Mouse (Mus musculus) embryonic facial prominence, embryonic 15.5 days (tissue): Measurements from ENCODE around the gene Inafm2. TPM values are rescaled to one million over a fixed set of nuclear protein-coding genes. Genes with fewer than 3 reads are reported as not detected.
A peak's percentile ranks its signal among the peaks of the same experiment; 100 is the strongest.

ENCODE experiments used
- ATAC-seq: fragments of 200-750 bp; cut with Nextera tagmentation; 2 replicates; pipeline ENCODE4 v1.8.0; 2017; ENCODE audit warnings: low read depth, moderate TSS enrichment; ENCODE audit not compliant: insufficient number of reproducible peaks, low FRiP score, low TSS enrichment
- H3K27ac ChIP-seq: fragments of 300-500 bp; sonication (generic); replicated peaks from 2 replicates; pipeline ENCODE4 v1.5.1; 2015; ENCODE audit warnings: mild to moderate bottlenecking, inconsistent platforms
- H3K27me3 ChIP-seq: fragments of 300-500 bp; sonication (generic); 2 replicates; pipeline ENCODE4 v1.6.1; 2015; ENCODE audit warnings: inconsistent platforms
- H3K36me3 ChIP-seq: fragments of 300-500 bp; sonication (generic); 2 replicates; pipeline ENCODE4 v1.6.1; 2015; ENCODE audit warnings: mild to moderate bottlenecking, inconsistent platforms
- H3K4me1 ChIP-seq: fragments of 300-500 bp; sonication (generic); 2 replicates; pipeline ENCODE4 v1.6.1; 2015; ENCODE audit warnings: inconsistent platforms
- H3K4me2 ChIP-seq: fragments of 300-500 bp; sonication (generic); replicated peaks from 2 replicates; pipeline ENCODE4 v1.6.1; 2015; ENCODE audit warnings: mild to moderate bottlenecking, inconsistent platforms
- H3K4me3 ChIP-seq: fragments of 300-500 bp; sonication (generic); replicated peaks from 2 replicates; pipeline ENCODE4 v1.5.1; 2015; ENCODE audit warnings: mild to moderate bottlenecking, inconsistent platforms
- H3K9ac ChIP-seq: fragments of 300-500 bp; sonication (generic); 2 replicates; pipeline ENCODE4 v1.6.1; 2015; ENCODE audit warnings: inconsistent platforms
- H3K9me3 ChIP-seq: fragments of 300-500 bp; sonication (generic); replicated peaks from 2 replicates; pipeline ENCODE4 v1.6.1; 2016; ENCODE audit warnings: inconsistent platforms
- WGBS: fragments of 180-500 bp; shearing (Covaris S2); methylation state at CpG from one replicate; pipeline ENCODE4 v1.1.7; 2015; 5-methylcytosine and 5-hydroxymethylcytosine counted together
- polyA plus RNA-seq: library from polyadenylated mRNA; unstranded; fragments of >200 nt; fragmentation: Nextera tagmentation; extraction: Ambion mirVana; gene quantifications from 2 replicates; pipeline ENCODE4 v1.2.1, GENCODE M21; 2015

The Inafm2 gene
- polyA plus RNA-seq, 1 experiment from 2014 or later: 15.9 TPM

DNA sequence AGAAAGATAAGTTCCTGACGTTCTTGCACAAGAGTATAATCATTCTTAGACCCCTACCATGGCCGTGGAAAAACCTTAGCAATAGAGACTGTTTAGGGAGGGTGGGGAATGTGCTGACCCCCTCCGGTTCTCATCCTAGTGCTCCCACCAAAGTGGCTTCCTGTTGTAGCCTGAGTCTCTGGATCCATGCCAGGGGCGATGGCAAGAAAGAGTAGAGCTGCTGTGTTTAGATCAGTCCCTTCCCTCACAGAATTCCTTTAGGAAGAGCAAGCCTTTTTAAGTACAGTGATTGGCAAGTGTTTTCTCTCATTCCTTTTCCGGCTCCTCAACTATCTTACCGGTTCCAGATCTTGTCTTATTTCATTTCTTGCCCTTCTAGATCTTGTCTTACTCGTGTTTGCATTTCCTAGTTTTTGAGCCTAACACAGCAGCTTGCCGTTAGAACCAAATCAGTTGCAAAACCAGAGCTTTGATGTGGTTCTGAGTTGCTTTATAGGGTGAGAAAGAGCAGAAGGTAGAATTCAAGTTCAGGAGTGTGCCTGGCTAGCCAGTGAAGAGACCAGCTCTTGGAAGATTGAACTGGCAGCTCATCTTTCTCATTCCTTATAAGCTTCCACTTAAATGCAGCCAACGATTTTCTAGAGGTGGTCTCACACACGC is 1.9 kb downstream of the Inafm2 start:
- Histone ChIP-seq H3K4me2 (peak overlapping the region; percentile 97), H3K36me3 (no peaks in the 10 kb centered on the region), H3K9ac (no peak overlapping the region), H3K27me3 (peaks cover 12% of the 10 kb centered on the region), H3K9me3 (no peaks in the 10 kb centered on the region), H3K4me3 (peak overlapping the region; percentile 74), H3K27ac (no peak overlapping the region), H3K4me1 (peaks cover 55% of the 10 kb centered on the region)
- no peak for ATAC-seq
- WGBS: 23% methylated on average over 10 of the region's 10 CpGs

DNA sequence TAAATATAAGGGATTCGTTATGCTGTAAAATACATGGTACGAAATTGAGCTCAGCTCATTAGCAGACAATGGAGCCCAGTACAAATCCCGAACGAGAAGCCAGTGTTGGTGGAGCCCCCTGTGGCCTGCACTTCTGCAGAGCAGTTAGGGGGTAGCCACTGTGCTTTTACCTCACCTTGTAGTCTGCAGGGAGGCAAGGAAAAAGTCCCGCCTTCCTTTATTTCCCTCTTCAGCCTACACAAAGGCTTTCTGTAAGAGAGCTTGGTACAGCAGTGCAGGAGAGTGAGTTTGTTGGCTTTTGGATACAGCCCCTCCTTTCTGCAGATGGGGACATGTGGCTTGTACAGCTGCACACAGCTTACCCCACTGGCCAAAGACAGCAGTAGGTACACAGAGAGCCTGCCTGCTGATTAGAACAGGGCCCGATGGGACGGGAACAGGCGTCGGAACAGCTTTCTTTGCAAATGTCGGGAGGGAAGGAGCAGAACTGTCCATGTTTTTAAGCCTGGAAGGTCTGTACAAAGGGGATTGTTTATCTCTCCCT is 3.9 kb downstream of the Inafm2 start:
- H3K9me3 ChIP-seq: no peaks in the 10 kb centered on the region
- H3K4me3 ChIP-seq: no peak overlapping the region
- H3K4me2 ChIP-seq: no peak overlapping the region
- H3K27me3 ChIP-seq: peaks cover 4% of the 10 kb centered on the region
- H3K9ac ChIP-seq: 0 out of 2 replicates have a peak overlapping the region, but pooled peaks have one; percentile 18
- WGBS: 42% methylated on average over 10 of the region's 10 CpGs
- H3K4me1 ChIP-seq: peaks cover 58% of the 10 kb centered on the region
- no peak for ATAC-seq
- no peaks in the 10 kb centered on the region for H3K36me3 ChIP-seq
- no peak overlapping the region for H3K27ac ChIP-seq

DNA sequence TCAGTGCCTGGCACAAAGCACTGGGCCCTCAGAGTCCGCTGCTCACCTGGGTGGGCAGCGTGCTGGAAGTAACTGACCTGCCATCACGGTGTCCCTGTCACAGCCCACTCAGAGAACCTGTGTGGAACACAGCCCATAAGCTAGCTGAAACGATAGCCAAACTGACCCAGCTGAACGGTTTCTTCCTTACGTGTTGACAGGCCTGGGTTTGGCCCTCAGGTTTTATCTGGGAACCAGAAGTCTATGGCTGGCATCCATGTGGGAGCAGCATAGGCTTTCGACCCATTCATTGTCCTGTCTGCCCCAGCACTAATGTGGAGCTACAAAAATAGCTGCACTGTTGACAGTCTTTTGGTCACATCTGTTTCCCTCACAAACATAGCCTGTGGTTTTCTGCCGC is 4.9 kb downstream of the Inafm2 start:
- Histone ChIP-seq H3K36me3 (no peaks in the 10 kb centered on the region), H3K4me1 (peaks cover 49% of the 10 kb centered on the region), H3K4me3 (no peak overlapping the region), H3K27ac (0 out of 2 replicates have a peak overlapping the region, but pooled peaks have one; percentile 35), H3K4me2 (no peak overlapping the region), H3K9me3 (no peaks in the 10 kb centered on the region), H3K27me3 (no peaks in the 10 kb centered on the region), H3K9ac (no peak overlapping the region)
- ATAC-seq: no peak
- 56% methylated on average over 8 of the region's 8 CpGs for WGBS

DNA sequence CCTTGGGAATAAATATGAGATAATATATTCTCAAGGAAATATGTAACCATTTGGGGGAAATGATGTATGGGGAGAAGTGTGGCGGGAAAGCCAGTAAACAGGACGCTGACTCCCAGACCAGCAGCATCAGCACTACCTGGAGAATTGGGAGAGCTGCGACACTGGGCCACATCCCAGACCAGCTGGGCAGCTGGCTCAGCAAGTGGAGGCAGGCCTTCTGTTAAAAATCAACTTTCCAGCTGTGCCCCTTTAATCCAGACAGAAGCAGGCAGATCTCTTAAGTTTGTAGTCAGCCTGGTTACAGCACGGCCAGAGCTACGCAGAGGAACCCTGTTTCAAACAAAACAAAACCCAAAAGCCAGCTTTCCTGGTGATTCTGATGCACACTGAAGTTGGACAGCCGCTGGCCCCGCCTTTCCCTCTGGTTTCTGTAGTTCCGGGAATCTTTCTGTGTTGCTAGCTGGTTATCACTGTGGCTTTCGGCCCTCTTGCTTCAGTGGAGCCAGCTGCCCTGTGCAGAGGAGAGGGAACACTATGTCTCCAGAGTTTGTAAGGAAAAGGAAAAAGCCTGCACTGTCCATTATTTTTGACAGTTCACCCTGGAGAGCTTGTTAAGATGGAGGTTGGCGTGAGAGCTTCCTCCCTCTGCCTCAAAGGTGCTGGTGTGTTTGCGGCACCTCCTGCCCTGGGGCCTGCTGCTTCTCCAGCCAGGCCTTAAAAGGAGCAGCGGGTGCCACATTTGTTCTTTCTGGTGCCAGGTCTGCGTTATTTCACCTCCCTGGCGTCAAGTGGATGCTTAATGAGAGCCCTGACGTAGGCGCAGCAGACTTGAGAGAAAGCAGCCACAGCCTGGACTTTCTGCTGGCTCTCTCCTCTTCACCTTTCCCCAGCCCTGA is 6.6 kb downstream of the Inafm2 start:
- Histone ChIP-seq H3K9me3 (no peaks in the 10 kb centered on the region), H3K27ac (no peak overlapping the region), H3K4me3 (no peak overlapping the region), H3K9ac (no peak overlapping the region), H3K36me3 (no peaks in the 10 kb centered on the region), H3K4me1 (peaks cover 43% of the 10 kb centered on the region), H3K27me3 (no peaks in the 10 kb centered on the region), H3K4me2 (no peak overlapping the region)
- 64% methylated on average over 16 of the region's 16 CpGs for WGBS
- no peak for ATAC-seq

DNA sequence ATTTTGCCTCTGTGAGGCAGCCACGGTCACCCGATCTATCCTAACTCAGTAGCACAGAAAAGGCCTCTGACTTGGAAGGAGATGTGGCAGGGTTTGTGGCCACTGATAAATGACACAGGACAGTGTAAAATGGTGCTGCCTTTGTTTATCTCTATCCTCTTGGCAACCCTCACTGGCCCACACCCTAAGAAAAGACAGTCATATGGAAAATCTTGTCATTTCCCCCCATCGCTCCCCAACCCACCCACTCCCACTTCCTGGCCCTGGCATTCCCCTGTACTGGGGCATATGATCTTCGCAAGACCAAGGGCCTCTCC is 7.2 kb downstream of the Inafm2 start:
- H3K27me3 ChIP-seq: no peaks in the 10 kb centered on the region
- no peaks in the 10 kb centered on the region for H3K36me3 ChIP-seq
- no peak for ATAC-seq
- WGBS: 76% methylated on average over 4 of the region's 4 CpGs
- H3K4me3 ChIP-seq: no peak overlapping the region
- no peak overlapping the region for H3K27ac ChIP-seq
- no peak overlapping the region for H3K9ac ChIP-seq
- no peak overlapping the region for H3K4me2 ChIP-seq
- no peaks in the 10 kb centered on the region for H3K9me3 ChIP-seq
- peaks cover 42% of the 10 kb centered on the region for H3K4me1 ChIP-seq

DNA sequence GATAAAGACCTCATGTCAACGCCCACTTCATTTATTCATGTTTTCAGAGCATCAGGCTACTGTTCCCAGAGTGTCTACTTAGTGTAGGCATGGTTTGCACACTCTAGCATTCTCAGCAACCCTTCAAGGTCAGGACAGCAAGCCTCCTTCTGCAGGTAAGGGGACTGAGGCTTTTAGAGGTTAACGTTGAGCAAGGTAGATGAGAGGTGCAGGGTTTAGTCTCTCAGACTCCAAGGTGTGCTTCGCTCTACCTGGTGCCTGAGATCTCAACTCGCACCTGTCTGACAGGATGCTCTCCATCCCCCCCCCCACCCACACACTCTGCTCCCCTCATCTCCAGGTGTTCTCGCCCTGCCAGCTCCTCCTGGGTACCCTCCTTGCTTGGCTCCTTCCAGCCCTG is 8.6 kb downstream of the Inafm2 start:
- WGBS: 85% methylated on average over 5 of the region's 5 CpGs

DNA sequence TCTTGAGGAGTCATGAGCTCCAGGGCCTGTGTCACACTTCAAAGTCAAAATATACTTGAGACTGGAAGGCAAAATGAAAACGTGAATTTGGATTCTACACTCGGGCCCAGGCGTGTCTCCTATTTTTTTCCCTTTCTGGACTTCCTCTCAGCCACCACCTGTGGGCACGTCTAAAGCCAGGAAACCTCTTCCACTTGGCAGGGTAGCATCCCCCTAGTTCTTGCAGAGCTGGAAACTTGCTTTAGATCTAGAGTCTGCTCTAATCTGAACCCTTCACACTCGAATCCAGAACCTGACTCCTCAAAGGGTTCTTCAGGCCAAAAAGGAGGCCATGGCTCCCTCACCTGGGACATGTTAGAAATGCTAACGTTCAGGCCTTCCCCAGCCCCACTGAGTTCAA is 9.8 kb downstream of the Inafm2 start:
- no peaks in the 10 kb centered on the region; the same call in 1 of the 2 replicates for H3K27me3 ChIP-seq
- WGBS: 72% methylated on average over 6 of the region's 6 CpGs
- no peaks in the 10 kb centered on the region for H3K36me3 ChIP-seq
- no peak overlapping the region for H3K9ac ChIP-seq
- H3K9me3 ChIP-seq: no peaks in the 10 kb centered on the region
- no peak overlapping the region for H3K27ac ChIP-seq
- no peak overlapping the region for H3K4me3 ChIP-seq
- H3K4me1 ChIP-seq: peaks cover 39% of the 10 kb centered on the region
- no peak overlapping the region for H3K4me2 ChIP-seq
- ATAC-seq: no peak

More for the DNA sequence above, 8.6 kb downstream of the Inafm2 start:
- H3K4me2 ChIP-seq: no peak overlapping the region
- no peak overlapping the region for H3K4me3 ChIP-seq
- no peak overlapping the region for H3K27ac ChIP-seq
- no peaks in the 10 kb centered on the region for H3K9me3 ChIP-seq
- peaks cover 45% of the 10 kb centered on the region for H3K4me1 ChIP-seq
- H3K27me3 ChIP-seq: no peaks in the 10 kb centered on the region
- H3K9ac ChIP-seq: no peak overlapping the region
- no peak for ATAC-seq
- no peaks in the 10 kb centered on the region for H3K36me3 ChIP-seq

DNA sequence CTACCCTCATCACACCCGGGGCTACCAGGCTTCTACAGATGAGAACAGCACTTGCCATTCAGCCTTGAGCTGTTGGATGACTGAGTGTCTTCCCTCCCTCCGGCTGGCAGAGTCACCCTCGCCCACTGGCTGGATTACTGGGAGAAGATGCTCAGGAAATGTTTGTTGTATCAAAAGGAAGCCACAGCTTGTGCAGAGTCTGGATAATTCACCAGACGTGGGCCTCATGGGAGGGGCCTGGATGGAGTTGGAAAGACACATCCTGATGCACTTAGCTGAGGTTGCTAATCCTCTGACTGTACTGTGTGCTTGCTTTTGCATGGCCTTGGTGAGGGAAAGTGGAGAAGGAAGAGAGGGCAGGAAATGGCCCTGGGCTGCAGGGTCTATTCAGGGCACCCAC is 10.5 kb downstream of the Inafm2 start:
- ATAC-seq: no peak
- no peak overlapping the region for H3K27ac ChIP-seq
- H3K36me3 ChIP-seq: no peaks in the 10 kb centered on the region
- H3K4me2 ChIP-seq: no peak overlapping the region
- H3K27me3 ChIP-seq: no peaks in the 10 kb centered on the region; the same call in 1 of the 2 replicates
- H3K4me1 ChIP-seq: peaks cover 37% of the 10 kb centered on the region
- no peak overlapping the region for H3K4me3 ChIP-seq
- no peaks in the 10 kb centered on the region for H3K9me3 ChIP-seq
- 56% methylated on average over 4 of the region's 4 CpGs for WGBS
- no peak overlapping the region for H3K9ac ChIP-seq

DNA sequence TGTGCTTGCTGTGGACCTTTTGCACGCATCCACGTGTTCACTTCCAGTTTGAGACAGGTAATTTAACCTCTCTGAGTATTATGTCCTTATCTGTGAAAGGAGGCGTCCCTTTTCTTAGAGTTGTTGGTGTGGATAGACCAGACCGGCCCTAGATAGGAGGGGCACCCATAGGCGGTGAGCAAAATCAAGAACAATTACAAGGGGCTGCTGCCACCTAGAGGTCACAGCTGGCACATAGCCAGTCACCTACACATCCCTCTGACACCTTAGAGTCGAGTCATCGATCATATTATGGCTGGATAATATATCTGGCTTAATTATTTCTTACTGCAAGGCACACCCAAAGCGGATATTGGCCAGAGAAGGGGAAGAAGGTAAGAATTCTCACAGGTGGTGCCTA is 14.3 kb downstream of the Inafm2 start:
- ATAC-seq: no peak
- Histone ChIP-seq H3K4me1 (peaks cover 56% of the 10 kb centered on the region), H3K9me3 (no peaks in the 10 kb centered on the region), H3K4me2 (no peak overlapping the region), H3K27me3 (no peaks in the 10 kb centered on the region; the same call in 1 of the 2 replicates), H3K9ac (no peak overlapping the region), H3K4me3 (no peak overlapping the region), H3K36me3 (no peaks in the 10 kb centered on the region), H3K27ac (no peak overlapping the region)
- WGBS: 15% methylated on average over 8 of the region's 8 CpGs

DNA sequence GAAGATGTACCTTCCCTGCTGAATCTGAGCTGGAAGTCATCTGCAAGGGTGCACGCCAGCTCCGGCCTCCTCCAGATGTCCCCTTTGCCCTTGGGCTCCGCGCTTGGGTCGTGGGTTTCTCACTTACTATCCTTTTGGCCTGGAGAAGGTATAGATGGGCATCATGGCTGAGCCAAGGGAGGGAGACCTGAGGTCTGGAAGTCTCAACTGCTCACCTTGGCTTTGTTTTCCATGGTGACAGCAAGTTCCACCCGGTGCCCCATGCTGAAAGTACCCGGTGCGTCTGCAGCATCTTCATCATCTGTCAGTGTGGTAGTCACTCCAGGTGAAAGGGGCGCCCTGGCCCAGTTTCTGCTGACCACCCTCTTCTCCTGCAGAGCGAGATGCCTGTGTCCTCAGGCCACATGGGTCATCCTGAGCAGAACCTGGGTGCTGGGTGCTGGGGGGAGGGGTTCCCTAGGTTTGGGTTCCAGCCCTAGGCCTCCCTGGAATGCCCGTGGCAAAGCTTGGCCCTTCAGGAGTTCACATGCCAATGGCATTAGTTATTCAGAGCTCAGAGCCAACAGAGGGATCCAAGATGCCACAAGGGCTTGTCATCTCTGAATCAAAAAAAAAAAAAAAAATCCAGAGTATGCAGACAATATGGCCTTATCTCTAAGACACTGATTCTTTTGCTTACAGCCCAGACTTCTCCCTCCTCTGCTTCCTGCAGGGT is 14.9 kb downstream of the Inafm2 start:
- Histone ChIP-seq H3K4me1 (peaks cover 56% of the 10 kb centered on the region), H3K9me3 (no peaks in the 10 kb centered on the region), H3K9ac (no peak overlapping the region), H3K36me3 (no peaks in the 10 kb centered on the region), H3K27me3 (no peaks in the 10 kb centered on the region; the same call in 1 of the 2 replicates), H3K4me2 (no peak overlapping the region), H3K4me3 (no peak overlapping the region), H3K27ac (no peak overlapping the region)
- no peak for ATAC-seq
- WGBS: 78% methylated on average over 11 of the region's 11 CpGs

DNA sequence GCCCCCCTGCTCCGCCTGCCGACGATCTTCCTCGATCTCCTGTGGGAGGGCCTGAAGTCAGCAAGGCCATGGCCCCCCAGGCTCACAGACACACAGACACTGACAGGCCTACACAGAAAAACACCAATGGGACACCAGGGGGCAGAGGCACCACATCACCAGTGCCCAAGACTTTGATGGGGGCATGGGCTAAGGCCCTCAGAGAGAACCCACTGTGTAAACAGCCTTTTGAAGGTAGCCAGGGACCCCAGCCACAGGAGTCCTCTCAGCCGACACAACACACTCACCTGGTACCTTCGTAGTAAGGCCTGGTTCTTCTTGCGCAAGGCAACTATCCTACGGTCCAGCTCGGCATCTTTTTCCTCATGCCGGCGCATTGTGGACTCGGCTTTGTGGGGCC is 15.8 kb downstream of the Inafm2 start:
- H3K27ac ChIP-seq: peak overlapping the region; percentile 91
- H3K27me3 ChIP-seq: no peaks in the 10 kb centered on the region; the same call in 1 of the 2 replicates
- no peak for ATAC-seq
- 77% methylated on average over 12 of the region's 12 CpGs for WGBS
- peaks cover 56% of the 10 kb centered on the region for H3K4me1 ChIP-seq
- H3K4me3 ChIP-seq: no peak overlapping the region
- H3K36me3 ChIP-seq: no peaks in the 10 kb centered on the region
- no peaks in the 10 kb centered on the region for H3K9me3 ChIP-seq
- peak overlapping the region; percentile 50 for H3K4me2 ChIP-seq
- no peak overlapping the region for H3K9ac ChIP-seq
